Mouse (Mus musculus) c-Kit-positive CD71-negative TER-119-negative erythroid progenitor cells, embryonic 14.5 days (primary cell): ENCODE data around the gene Mapk6.
A peak's percentile ranks its signal among the peaks of the same experiment; 100 is the strongest.
"Not testable (repeated sequence)": the region's sequence is repeated elsewhere in the genome, so short reads cannot be mapped to it uniquely, and the experiment has no call there.

Experiments
- DNase-seq: peaks from one replicate; pipeline ENCODE4 v3.0.0-alpha.2; 2013; ENCODE audit warnings: low read depth

Gene Mapk6

GRCm38 (mm10) chr9:75382825-75383224 is 27.0 kb downstream of the Mapk6 start:
- DNase-seq = no peak

- DNase-seq = no peak
These were observed 31.0 kb downstream of the Mapk6 start for GRCm38 (mm10) chr9:75378774-75379173.

DNA sequence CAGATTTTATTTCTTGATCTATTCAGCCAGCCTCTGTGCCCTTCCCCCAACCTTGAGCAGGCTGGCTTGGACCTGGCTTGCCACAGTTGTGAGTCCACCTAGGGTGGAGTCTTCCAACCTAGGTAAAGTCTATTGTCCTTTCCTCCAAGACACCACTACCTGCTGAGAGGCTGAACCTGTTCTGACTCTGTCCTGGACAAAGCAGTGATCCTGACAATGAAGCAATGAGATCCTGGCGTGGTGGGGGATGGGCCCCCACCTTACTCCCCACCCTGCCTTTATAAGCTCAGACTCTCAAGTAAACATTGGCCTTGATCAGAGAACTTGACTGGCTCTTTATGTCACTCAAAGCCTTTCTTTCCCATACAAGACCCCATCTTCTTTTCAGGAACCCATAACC is 33.4 kb downstream of the Mapk6 start:
- no peak for DNase-seq

GRCm38 (mm10) chr9:75375606-75376005 is 34.2 kb downstream of the Mapk6 start:
- DNase-seq = no peak

DNA sequence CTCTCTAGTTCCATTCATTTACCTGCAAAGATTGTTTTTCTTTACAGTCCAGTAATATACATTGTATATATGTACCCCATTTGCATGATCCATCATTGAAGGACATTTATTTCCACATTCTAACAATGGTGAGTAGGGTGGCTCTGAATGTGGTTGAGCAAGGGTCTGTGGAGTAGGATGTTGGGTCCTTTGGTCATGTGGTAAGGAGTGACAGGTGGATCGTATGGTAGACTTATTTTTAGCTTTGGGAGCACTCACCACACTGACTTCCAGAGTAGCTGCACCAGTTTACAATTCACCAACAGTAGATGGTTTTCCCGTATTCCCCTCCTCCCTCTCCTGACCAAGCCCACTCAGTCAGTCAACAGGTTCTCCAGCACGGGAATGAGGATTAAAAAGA is 41.0 kb downstream of the Mapk6 start:
- no peak for DNase-seq

DNA sequence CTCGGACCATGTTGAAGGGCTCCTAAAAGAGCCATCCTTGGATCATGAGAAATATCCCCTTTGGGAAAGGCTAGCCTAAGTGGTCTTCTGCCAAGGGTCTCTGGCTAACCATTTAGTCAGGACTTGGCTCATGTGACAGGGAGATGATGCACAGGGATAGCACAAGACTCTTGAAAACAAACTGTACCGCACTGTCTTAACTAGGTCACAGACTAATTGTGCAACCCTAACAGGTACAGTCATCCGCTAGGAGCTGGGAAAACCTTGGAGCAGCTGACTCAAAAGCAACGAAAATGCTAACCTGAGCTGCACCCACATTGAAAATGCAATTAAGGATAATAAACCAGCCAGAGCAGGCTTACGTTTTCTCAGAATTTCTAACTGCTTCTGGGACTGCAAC is 43.6 kb downstream of the Mapk6 start:
- DNase-seq = no peak

GRCm38 (mm10) chr9:75365195-75365594 is 44.6 kb downstream of the Mapk6 start:
- no peak for DNase-seq

- not testable (repeated sequence) for DNase-seq
These were observed 46.1 kb downstream of the Mapk6 start for GRCm38 (mm10) chr9:75363702-75364101.

- no peak for DNase-seq
These were observed 46.8 kb downstream of the Mapk6 start for GRCm38 (mm10) chr9:75363001-75363400.

DNA sequence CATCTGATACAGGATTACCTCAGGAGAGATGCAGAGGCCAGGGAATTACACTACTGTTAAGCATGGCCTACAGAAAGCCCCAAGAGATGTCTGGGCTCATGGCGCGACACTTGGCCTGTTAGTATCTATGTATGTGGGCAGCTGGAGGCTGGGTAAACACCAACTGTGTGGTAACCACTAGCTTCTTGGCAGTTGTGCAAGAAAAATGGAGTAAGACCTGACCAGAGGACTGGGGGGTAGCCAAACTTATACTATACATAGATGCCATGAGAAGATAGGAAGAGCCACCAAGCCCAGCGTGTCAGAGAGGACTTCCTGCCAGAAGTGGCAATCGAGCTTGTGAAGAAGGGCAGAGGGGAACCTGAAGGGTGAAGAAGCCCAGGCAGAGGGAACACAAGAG is 47.6 kb downstream of the Mapk6 start:
- DNase-seq = no peak

- peak; percentile 68 for DNase-seq
These were observed 48.1 kb downstream of the Mapk6 start for GRCm38 (mm10) chr9:75361699-75362098.

DNA sequence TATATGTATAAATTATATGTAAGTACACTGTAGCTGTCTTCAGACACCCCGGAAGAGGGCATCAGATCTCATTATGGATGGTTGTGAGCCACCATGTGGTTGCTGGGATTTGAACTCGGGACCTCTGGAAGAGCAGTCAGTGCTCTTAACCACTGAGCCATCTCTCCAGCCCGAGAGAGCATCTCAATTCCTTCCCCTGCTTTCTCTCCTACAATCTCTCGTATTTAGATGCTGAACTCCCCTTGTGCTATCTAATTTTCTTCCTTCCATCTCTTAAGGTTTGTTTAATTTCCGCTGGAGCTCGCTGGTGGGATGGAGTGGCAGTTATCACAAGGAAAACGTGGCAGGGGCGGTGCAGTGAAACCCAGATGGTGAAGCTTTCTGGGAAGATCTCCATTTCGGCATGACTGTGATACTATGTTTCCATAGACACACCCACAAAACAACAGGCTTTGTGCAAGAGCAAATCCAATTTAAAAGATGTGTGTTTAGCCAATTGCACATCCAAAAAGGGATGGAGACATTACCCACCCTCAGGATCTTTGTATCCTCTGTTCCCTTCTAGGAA is 52.6 kb downstream of the Mapk6 start:
- no peak for DNase-seq

DNA sequence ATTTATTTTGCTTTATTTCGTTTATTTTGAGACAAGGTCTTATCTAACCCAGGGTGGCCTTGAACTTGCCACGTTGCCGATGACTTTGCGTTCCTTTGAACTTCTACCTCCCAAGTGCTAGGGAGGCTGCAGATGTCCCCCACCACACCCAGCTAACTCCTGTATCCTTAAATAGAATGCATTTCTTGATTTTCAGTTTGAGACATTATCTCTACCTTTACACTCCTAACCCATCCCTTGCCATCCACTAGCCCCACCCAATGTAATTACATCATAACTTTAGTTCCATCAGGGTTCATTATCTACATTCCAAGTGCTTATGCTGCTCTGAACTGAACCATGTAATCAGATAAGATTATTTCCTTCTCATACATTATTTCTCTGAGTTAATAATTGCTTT is 54.0 kb downstream of the Mapk6 start:
- DNase-seq = no peak

GRCm38 (mm10) chr9:75353094-75353493 is 56.7 kb downstream of the Mapk6 start:
- DNase-seq = no peak

DNA sequence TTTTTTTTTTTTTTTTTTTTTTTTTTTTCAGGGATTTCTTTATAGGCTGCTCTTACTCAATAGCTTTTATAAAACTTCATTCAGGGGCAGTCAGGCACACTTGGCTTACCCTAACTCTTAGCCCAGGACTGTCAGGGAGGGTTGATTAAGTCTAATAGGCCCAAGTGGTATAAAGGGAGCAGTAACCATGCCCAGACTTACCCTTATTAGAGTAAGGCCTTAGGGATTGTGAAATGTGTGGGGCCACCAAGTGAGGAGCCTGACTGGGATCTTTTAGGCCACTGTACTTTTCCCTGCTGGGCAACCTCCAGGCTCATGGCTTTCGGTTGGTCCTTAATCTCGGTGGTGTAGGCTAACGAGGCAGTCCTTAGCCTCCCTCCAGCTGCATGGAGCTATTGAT is 61.2 kb downstream of the Mapk6 start:
- no peak for DNase-seq

DNA sequence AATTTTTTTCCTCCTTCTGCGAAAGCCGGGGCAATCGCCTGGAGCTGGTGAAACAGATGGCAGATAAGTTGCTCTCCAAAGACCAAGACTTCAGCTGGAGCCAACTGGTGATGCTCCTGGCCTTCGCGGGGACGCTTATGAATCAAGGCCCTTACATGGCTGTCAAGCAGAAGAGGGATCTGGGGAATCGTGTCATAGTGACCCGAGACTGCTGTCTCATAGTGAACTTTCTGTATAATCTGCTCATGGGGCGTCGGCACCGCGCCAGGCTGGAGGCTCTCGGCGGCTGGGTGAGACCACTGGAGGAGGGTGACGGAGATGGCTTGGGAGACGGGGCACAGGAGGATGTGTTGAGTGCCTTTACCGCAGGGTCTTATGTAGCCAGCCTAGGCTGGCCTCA is 61.7 kb downstream of the Mapk6 start:
- DNase-seq = no peak

DNA sequence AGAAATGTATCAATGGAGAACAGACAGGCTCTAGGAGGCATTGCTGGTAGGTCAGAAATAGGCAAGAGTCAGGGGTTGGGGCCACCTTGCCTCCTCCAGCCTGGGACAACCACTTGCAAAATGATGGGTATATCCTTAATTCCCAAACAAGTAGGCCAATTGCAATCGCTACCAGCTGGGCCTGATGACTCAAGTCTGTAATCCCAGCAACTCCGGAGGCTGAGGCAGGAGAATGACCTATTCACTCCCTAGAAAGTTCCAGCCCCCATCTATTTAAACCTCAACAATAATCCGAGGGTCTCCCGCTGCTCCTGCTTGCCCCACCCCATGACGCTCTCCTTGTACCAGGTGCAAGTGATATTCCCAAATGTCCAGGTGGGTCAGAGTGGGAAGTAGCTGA is 62.3 kb downstream of the Mapk6 start, which contains the start of gene Bcl2l10:
Gene Bcl2l10 (plus strand): TSS at position 301 of the 400 bp plus-strand sequence.
- no peak for DNase-seq

DNA sequence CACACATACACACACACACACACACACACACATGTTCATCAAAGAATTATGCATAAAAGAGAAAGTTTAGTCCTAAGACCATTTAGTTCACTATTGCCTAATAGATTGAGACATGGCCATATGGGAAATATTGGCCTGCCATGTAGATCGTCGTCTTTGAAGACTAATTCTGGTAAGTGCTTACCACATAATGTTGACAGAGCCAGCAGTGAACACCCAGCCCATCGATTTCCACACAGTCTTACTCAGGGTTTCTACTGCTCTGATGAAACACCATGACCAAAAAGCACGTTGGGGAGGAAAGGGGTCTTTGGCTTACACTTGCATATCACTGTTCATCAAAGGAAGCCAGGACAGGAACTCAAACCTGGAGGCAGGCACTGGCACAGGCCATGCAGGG is 67.4 kb downstream of the Mapk6 start:
- no peak for DNase-seq

DNA sequence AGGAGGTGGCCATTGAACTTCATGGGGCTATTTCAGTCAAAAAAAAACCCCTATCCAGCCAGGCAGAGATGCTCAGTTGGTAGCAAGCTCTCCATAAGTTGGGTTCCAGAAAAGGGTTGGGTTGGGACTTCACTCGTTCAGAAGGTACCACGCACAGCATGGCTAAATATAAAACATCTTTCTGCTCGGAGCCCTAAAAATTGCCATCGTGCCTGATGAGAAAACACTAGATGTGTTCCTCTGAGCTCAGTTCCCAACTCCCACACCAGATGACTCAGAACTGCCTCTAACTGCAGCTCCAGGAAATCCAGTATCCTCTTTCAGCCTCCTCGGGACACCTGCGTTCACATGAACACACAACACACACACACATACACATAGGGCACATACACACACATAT is 71.8 kb downstream of the Mapk6 start:
- no peak for DNase-seq

- no peak for DNase-seq
These were observed 75.4 kb downstream of the Mapk6 start for GRCm38 (mm10) chr9:75334440-75334839.

GRCm38 (mm10) chr9:75330821-75331220 is 79.0 kb downstream of the Mapk6 start:
- DNase-seq = no peak

GRCm38 (mm10) chr9:75328047-75328446 is 81.8 kb downstream of the Mapk6 start:
- DNase-seq = no peak

DNA sequence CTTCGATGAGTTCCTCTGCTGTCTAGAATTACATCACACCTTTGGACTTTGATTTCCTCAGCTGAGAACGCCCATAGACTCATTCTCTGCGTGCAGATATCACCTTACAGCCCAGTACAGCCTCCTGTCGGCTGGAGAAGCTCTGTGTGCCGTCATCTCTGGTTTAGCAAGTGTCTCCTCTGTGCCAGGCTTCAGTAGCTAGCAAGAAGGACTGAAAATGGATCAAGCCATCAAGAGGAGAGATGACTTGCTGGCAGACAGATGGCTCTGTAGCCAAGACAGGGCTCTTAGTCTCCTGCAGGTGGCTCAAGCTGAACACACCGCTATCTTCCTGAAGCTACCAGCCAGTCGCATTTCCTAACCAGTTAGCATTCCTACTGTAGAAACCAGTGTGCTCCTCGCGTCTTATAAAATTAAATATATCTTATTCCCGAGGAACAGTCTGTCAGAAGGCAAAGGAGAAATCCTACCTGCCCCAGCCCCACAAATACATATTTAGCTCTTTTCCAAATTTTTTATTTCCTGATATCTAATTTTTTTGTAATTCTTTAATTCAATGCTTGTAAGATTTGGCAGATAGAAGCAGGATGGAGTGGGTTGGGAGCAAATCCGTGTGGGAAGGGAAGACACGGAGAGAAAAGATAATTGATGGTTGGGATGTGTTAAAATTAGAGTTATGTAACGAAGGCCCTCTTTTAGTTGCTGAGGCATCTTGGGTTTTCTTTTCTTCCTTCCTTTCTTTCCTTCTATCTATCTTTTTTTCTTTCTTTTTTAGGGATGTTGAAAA is 87.5 kb downstream of the Mapk6 start:
- DNase-seq = no peak

GRCm38 (mm10) chr9:75319365-75319764 is 90.4 kb downstream of the Mapk6 start:
- DNase-seq = no peak
